Mouse (Mus musculus) olfactory bulb, adult 2 months (tissue): Measurements from ENCODE around the gene Stxbp2. TPM values are rescaled to one million over a fixed set of nuclear protein-coding genes. Genes with fewer than 3 reads are reported as not detected.
A peak's percentile ranks its signal among the peaks of the same experiment; 100 is the strongest.

ENCODE experiments used
- H3K27ac ChIP-seq: fragments of 200-500 bp; 2 replicates; pipeline ENCODE4 v1.5.1; 2012; ENCODE audit warnings: low read depth, low read length; ENCODE audit not compliant: insufficient read depth
- H3K4me1 ChIP-seq: fragments of 200-500 bp; 2 replicates; pipeline ENCODE4 v1.6.1; 2012; ENCODE audit warnings: low read length; ENCODE audit not compliant: control insufficient read depth, insufficient read depth
- H3K4me3 ChIP-seq: fragments of 200-500 bp; 2 replicates; pipeline ENCODE4 v1.5.1; 2012; ENCODE audit warnings: mild to moderate bottlenecking, low read depth, low read length, moderate library complexity; ENCODE audit not compliant: insufficient read depth
- CTCF ChIP-seq: fragments of 200-500 bp; IDR thresholded peaks from 2 replicates; pipeline ENCODE4 v1.5.1; 2012; ENCODE audit warnings: low read depth, mild to moderate bottlenecking, low read length, moderate library complexity; ENCODE audit not compliant: insufficient read depth
- POLR2A ChIP-seq: fragments of 200-500 bp; IDR thresholded peaks from 2 replicates; pipeline ENCODE4 v1.6.1; 2012; ENCODE audit warnings: mild to moderate bottlenecking, low read depth, low read length, moderate library complexity; ENCODE audit not compliant: insufficient read depth
- WGBS: fragments of 180-500 bp; shearing (Covaris S2); methylation state at CpG from one replicate; pipeline ENCODE4 v1.1.7; 2018; 5-methylcytosine and 5-hydroxymethylcytosine counted together
- polyA plus RNA-seq: library from polyadenylated mRNA; stranded (reverse); fragments of >200 nt; gene quantifications from 2 replicates; pipeline ENCODE4 v1.2.4, GENCODE M21; 2012; ENCODE audit warnings: low replicate concordance; ENCODE audit not compliant: missing spikeins, insufficient read depth, insufficient read length

Gene Stxbp2
- polyA plus RNA-seq, 1 experiment, result not detected

DNA sequence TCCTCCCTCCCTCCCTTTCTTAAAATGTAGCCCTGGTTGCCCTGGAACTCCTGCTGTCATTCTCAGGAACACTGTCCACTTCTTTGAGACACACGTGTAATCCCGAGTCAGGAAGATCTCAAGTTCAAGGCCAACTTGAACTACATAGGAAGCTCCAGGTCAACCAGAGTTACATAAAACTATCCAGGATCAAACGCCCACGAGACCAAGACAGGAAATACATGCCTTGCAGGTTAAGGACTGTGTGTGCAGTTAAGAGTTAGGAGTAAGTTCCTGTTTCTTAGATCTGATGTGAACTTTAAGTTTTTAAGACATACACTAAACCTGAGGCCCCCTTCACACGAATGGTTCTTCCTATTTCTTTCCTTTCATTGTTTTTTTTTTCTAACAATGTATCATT, 3.8 kb upstream of the Stxbp2 start:
- no peak overlapping the region for H3K27ac ChIP-seq
- WGBS, result 56% methylated on average over 5 of the region's 5 CpGs
- H3K4me1 ChIP-seq, result peaks cover 10% of the 10 kb centered on the region
- H3K4me3 ChIP-seq, result no peak overlapping the region
- no peak for TF ChIP-seq POLR2A
- TF ChIP-seq CTCF, result no peak

DNA sequence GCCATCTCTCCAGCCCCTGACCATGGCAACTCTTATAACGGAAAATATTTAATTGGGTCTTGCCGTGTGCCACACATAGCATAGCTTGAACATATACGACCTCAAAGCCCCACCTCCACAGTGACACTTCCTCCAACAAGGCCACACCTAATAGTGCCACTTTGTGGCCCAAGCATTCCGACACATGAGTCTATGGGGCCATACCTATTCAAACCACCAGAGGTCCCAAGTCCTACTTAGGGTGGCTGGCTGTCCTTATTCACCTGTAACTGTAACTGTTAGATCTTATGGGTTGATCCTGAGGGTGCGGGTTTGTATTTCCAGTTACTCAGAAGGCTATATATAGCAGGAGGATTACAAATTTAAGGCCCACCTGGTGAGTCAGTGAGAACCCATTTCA, 2.7 kb upstream of the Stxbp2 start:
- Histone ChIP-seq H3K27ac (no peak overlapping the region), H3K4me3 (no peak overlapping the region), H3K4me1 (peaks cover 10% of the 10 kb centered on the region)
- WGBS, result 24% methylated on average over 5 of the region's 5 CpGs
- TF ChIP-seq POLR2A (no peak), CTCF (no peak)

- 19% methylated on average over 8 of the region's 8 CpGs for WGBS
- H3K4me1 ChIP-seq, result peaks cover 10% of the 10 kb centered on the region
- peak overlapping the region; percentile 49 for H3K4me3 ChIP-seq
- no peak overlapping the region for H3K27ac ChIP-seq
- no peak for TF ChIP-seq POLR2A
- TF ChIP-seq CTCF, result no peak
These were observed 722 bp downstream of the Stxbp2 start for GRCm38 (mm10) chr8:3631478-3631875.

- no peak for TF ChIP-seq POLR2A
- no peak for TF ChIP-seq CTCF
- no peak overlapping the region for H3K4me3 ChIP-seq
- no peaks in the 10 kb centered on the region for H3K4me1 ChIP-seq
- H3K27ac ChIP-seq, result no peak overlapping the region
- WGBS, result 26% methylated on average over 5 of the region's 5 CpGs
These were observed 15.0 kb downstream of the Stxbp2 start for GRCm38 (mm10) chr8:3645804-3646203.

DNA sequence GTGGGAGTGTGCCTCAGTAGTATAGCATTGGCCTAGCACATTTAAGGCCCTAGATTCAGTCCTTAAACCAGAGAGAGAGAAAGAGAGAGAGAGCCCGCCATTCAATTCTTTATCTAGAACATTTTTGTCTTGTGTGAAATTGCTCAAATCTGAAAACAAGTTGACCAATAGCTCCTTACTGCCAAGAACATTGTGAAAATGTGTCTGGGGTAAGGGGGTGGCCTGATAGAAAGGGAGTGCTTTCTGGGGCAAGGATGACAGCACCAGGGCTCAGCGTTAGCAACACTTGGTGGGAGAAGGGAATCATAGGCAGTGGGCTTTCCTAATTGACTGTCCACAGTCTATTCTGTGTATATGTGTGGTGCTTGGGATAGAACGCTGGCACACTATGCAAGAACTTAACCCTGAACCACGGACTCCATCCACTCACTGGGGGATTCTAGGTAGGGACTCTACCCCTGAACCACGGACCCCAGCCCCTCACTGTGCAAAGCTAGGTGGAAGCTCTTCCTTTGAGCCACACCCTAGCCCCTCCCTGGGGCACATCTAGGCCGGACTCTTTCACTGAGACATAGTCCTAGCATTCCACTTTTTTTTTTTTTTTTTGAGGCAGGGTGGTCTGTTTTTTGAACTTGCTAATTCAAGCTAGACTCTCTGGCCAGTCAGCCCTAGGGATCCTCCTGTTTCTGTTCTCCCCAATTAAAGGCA, 16.2 kb downstream of the Stxbp2 start:
- 82% methylated on average over 6 of the region's 6 CpGs for WGBS
- H3K4me3 ChIP-seq, result no peak overlapping the region
- TF ChIP-seq CTCF (no peak), POLR2A (no peak)
- H3K4me1 ChIP-seq, result no peaks in the 10 kb centered on the region
- no peak overlapping the region for H3K27ac ChIP-seq

DNA sequence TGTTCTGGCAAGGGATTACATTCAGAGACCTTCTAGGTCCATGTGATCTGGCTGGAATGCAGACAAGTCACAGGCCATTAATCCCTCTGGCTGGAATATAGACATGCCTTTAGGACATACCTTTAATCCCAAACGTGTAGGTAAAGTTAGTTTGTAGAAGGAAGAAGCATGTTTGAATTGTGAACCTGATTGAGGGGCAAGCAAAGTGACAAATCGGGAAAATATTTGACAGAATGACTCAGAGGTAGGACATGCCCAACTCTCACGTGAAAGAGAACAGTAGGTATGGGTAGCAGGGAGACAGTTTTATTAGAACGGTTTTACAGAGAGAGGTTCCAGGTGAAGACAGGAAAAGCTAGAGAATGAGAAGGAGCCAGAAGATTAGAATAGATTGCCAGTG, 16.8 kb downstream of the Stxbp2 start:
- WGBS, result 81% methylated on average over 4 of the region's 4 CpGs
- no peaks in the 10 kb centered on the region for H3K4me1 ChIP-seq
- no peak overlapping the region for H3K27ac ChIP-seq
- TF ChIP-seq POLR2A (no peak), CTCF (no peak)
- H3K4me3 ChIP-seq, result no peak overlapping the region

GRCm38 (mm10) chr8:3648268-3648667, 17.5 kb downstream of the Stxbp2 start:
- Histone ChIP-seq H3K4me3 (no peak overlapping the region), H3K27ac (no peak overlapping the region), H3K4me1 (no peaks in the 10 kb centered on the region)
- TF ChIP-seq CTCF (no peak), POLR2A (no peak)
- 62% methylated on average over 2 of the region's 2 CpGs for WGBS

DNA sequence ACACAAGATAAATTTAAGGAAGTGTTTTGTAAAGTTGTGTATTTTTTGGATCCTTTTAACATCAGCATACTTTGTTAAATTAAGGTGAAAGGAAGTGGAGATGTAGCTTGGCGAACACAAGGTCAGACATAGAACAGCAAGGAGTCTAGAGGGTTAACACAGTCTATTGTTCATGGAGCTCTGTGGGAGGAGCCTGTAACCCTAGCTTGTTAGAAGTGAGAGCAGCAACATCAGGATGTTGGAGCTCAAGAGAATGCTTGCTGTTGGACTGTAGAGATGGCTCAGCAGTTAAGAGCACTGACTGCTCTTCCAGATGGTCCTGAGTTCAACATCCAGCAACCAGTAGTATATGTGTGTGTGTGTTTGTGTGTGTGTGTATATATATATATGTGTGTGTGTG, 18.2 kb downstream of the Stxbp2 start:
- no peak overlapping the region for H3K4me3 ChIP-seq
- H3K27ac ChIP-seq, result no peak overlapping the region
- TF ChIP-seq CTCF (no peak), POLR2A (no peak)
- 44% methylated on average over 1 of the region's 1 CpGs for WGBS
- H3K4me1 ChIP-seq, result no peaks in the 10 kb centered on the region

DNA sequence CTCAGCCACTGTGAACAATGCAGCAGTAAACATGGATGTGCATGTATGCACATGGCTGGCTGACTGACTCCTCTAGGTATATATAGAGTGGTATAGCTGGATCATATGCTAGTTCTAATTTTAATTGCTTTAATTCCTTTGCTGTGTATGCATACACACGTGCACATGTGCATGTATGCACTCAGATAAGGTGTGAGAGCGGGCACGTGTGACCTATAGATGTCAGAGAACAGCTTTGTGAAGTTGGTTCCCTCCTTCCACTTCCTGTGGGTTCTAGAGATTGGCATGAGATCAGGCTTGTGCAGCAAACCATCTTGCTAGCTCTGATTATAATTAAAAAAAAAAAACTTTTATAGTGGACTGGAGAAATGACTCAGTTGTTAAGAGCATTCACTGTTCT, 22.1 kb downstream of the Stxbp2 start:
- 67% methylated on average over 3 of the region's 3 CpGs for WGBS
- TF ChIP-seq POLR2A, result no peak
- no peak for TF ChIP-seq CTCF
- Histone ChIP-seq H3K27ac (no peak overlapping the region), H3K4me3 (no peak overlapping the region), H3K4me1 (peaks cover 4% of the 10 kb centered on the region; the same call in 1 of the 2 replicates)
